Mouse (Mus musculus): Measurements from ENCODE around the gene Yars2. TPM values are rescaled to one million over a fixed set of nuclear protein-coding genes. Genes with fewer than 3 reads are reported as not detected.

Yars2 gene
- polyA plus RNA-seq, 1 experiment from 2014 or later, result 27.0 TPM

Other genes starting within 250 kb of the Yars2 start
- gene Pkp2, start 89.6 kb upstream of the Yars2 start, polyA plus RNA-seq (2014; fragmentation: Nextera tagmentation; extraction: Ambion mirVana), result 2.0 and 2.2 TPM in 2 replicates
- gene Dnm1l, start 56.0 kb downstream of the Yars2 start, polyA plus RNA-seq (2014; fragmentation: Nextera tagmentation; extraction: Ambion mirVana), result 116 and 117 TPM in 2 replicates

All from neural tube, embryonic 14.5 days (tissue).